Mouse (Mus musculus) B cell, adult 2 months (primary cell): Measurements from ENCODE around the gene Lilra5.
"Not testable (repeated sequence)": the region's sequence is repeated elsewhere in the genome, so short reads cannot be mapped to it uniquely, and the experiment has no call there.

Experiments
- DNase-seq, 2 experiments: peaks; one replicate each; pipeline ENCODE4 v3.0.0; 2022

The Lilra5 gene

DNA sequence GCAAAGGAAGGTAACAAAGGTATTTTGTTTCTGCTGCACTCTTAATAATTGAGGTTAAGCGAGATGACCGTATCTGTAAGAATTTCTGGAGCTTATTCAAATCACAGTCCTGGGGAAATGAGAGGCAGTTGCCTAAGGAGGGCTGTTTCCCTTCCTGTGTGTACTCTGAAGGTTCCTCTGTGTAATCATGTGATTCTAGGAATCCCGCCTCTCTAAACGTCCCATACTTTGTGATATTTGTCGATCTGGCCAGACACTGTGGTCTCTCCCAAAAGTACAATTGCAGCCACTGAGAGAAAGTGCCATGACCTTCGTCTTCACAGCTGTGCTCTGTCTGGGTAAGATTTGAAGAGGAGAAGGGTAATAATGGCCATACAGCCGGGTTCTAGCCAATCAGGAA lies at the start of gene Lilra5:
Gene Lilra5, plus strand, starts transcription at position 301 of the 400 bp plus-strand sequence.
- no peak for DNase-seq

DNA sequence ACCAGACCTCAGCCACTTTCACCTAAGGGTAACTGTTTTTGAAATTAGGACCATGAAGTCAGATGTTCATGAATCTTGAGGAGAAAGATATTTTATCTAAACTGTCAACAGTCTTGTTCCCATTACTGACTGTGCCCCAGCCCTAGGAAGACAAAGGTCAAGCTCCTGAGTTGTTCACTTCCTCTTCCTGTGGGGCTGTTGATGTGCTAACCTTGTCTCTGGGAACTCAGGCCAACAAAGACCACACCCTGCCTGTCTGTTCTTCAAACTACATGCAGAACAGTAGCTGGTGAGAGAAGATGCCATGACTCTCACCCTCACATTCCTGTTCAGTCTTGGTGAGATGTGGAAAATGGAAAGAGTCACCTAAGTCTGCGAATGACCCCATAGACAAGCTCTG lies 30.4 kb upstream of the Lilra5 start:
- DNase-seq: no peak

- peak in 1 of 2 experiments; percentile 1 for DNase-seq
Measured at GRCm38 (mm10) chr7:4208626-4209025, 28.9 kb upstream of the Lilra5 start.

DNA sequence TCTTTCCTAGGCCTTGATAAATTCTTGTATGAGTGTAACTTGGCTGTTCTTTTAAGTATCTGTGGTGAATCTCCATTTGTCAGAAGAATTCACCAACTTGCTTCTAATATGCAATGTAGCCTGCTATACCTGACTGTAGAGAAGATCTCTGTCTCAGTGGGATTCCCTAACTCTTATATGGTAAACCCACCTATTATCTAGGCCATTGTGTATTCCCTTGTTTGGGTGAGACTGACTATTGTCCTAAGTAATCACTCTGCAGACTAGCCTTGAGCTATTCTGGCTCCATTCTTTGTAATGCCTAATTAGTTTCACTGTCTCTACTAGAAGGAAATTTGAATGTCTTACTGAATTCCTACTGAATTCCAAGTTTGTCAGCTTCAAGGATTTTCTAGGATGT lies 24.1 kb upstream of the Lilra5 start:
- DNase-seq: not testable (repeated sequence)

GRCm38 (mm10) chr7:4215396-4215795 lies 22.2 kb upstream of the Lilra5 start:
- no peak for DNase-seq

DNA sequence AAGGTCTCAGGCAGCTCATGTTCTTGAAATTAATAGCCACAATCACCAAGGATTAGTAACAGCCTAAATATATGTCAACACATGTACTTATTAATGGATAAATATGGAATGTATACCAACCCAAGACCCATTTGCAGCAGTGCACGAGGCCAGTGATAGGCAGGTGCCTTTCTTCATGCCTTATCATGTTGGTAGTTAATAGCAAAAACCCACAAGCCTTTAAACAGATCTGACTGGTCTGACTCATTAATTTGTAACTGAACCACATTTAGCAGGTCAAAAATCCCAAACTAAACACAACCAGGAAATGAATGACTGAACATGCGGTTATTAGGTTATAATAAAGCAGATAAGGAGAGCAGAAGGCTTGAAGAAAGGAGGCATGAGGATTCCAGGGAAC lies 21.7 kb upstream of the Lilra5 start:
- DNase-seq: no peak

GRCm38 (mm10) chr7:4235536-4235935 lies 2.0 kb upstream of the Lilra5 start:
- DNase-seq: no peak

DNA sequence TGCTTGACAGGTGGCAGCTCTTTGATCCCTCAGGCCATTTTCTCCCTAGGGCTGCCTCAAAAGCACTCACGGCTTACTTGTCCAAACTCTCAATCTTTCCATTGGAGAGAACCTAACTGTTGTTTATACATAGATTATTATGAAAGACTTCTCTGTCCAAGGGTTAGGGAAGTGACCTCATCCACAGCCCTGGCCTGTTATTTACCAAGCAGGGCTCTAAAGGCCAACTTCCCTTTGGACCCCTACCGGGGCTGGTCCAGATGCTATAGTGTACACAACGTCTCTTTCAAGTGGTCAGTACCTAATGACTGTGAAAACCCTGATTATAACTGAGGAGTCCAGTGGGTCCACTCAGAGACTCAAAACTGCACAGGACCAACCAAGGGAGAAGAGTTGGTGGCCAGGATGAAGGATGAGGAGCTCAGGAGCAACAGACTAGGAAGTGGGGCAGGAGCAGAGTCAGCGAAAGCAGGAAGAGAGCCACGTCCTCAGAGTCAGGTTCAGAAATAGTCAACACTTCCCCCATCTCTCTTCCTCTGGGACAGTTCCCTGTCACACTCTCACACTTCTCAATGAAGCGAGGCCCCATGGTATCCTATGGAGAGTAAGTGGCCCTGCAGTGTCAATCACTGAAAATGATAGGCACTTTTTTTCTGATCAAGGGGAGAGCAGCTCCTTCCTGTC lies 1.6 kb downstream of the Lilra5 start:
- DNase-seq: no peak

- not testable (repeated sequence) for DNase-seq
Measured at GRCm38 (mm10) chr7:4251211-4251610, 13.7 kb downstream of the Lilra5 start.

DNA sequence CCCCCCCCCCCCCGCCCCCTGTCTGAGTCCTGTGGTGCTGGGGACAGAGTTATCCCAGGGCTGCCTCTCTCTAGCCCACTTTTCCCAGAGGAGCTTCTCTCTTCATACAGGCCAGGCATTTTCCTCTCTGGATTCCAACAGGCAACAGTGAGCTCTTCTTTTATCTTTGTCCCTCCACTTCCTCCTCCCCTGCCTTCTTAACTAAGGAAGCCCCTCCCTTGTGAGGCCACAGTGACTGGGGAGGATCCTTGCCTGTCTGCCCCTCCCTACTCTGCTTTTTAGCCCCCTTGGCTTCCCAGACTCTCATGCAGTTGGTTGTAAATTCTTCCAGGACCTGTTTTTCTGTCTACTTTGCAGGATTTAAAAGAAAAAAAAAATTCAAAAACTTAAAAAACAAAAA lies 18.5 kb downstream of the Lilra5 start:
- DNase-seq: not testable (repeated sequence)

DNA sequence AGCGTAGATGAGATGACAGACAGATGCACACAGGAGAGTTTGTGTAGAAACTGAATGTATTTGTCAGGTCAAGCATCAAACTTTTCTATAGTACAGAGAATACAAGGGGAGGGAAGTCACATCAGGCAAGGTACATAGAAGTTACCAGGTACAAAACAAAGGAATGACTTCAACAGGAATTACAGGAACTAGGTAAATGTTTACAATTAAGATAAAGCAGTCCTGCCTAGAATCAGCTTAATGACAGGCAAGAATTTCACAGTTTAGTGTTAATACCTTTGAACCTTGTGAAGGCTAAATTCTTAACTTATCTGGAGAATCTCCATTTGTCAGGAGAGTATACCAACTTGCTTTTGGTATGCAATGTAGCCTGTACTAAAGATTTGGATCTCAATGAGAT lies 23.0 kb downstream of the Lilra5 start:
- not testable (repeated sequence) for DNase-seq

DNA sequence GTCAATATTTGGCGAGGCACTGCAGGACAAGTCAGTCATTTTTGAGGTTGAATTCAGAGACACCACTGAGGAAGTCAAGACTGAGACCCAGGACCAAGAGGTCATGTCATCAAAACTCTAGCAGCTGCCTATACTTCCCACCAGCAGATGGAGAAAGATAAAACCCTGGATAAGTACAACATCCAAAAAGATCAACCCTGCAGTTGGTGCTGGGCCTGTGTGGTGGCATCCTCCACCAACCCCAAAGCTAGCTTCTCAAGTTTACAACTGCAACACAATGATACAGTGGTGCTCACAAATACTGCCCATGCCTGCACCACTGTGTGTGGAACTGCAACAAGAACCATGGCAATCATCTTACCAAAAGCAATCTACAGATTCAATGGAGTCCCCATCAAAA lies 34.6 kb downstream of the Lilra5 start:
- DNase-seq: not testable (repeated sequence)

- peak; percentile 29 to 34 for DNase-seq
Measured at GRCm38 (mm10) chr7:4273874-4274273, 36.3 kb downstream of the Lilra5 start.

- not testable (repeated sequence) for DNase-seq
Measured at GRCm38 (mm10) chr7:4275500-4275899, 37.9 kb downstream of the Lilra5 start.

DNA sequence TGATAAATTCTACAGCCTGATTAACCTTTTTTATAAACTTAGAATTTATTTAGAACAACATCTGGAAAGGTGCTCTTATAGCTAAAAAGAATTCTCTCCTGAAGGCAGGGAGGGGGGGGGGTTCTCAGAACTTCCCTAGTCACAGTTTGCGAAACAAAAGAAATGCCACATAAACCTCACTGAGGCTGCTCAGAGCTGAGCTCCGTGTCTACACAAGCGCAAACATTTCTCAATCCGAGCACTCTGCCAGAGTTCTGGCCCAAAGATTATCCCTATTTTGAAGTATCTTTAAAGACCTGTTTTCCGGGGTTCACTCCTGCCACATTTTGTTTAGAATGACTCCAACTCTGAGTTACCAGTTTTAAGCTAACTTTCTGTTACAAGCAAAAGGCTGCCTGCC lies 55.1 kb downstream of the Lilra5 start:
- no peak for DNase-seq
